Mouse (Mus musculus) forebrain, embryonic 11.5 days (tissue): ENCODE data around the gene D430042O09Rik. TPM values are rescaled to one million over a fixed set of nuclear protein-coding genes. Genes with fewer than 3 reads are reported as not detected.

Source experiments
- ATAC-seq: fragments of 200-750 bp; cut with Nextera tagmentation; replicated peaks from 2 replicates; pipeline ENCODE4 v1.8.0; 2017; ENCODE audit warnings: moderate TSS enrichment; ENCODE audit not compliant: low FRiP score
- DNase-seq: peaks from one replicate; pipeline ENCODE4 v3.0.0-alpha.2; 2017; ENCODE audit warnings: low spot score
- H3K27ac ChIP-seq: fragments of 300-500 bp; sonication (generic); 2 replicates; pipeline ENCODE4 v1.5.1; 2014; ENCODE audit warnings: low read depth, low read length
- H3K27me3 ChIP-seq: fragments of 300-500 bp; sonication (generic); 2 replicates; pipeline ENCODE4 v1.6.1; 2014; ENCODE audit warnings: mild to moderate bottlenecking, low read length, mixed read lengths; ENCODE audit not compliant: control insufficient read depth, insufficient read depth
- H3K36me3 ChIP-seq: fragments of 300-500 bp; sonication (generic); 2 replicates; pipeline ENCODE4 v1.6.1; 2014; ENCODE audit warnings: mild to moderate bottlenecking, low read length, moderate library complexity, mixed read lengths; ENCODE audit not compliant: control insufficient read depth, insufficient read depth
- H3K4me1 ChIP-seq: fragments of 300-500 bp; sonication (generic); replicated peaks from 2 replicates; pipeline ENCODE4 v1.6.1; 2014; ENCODE audit warnings: low read length, mixed read lengths; ENCODE audit not compliant: control insufficient read depth, insufficient read depth
- H3K4me2 ChIP-seq: fragments of 300-500 bp; sonication (generic); 2 replicates; pipeline ENCODE4 v1.6.1; 2014; ENCODE audit warnings: low read depth, mild to moderate bottlenecking, low read length, moderate library complexity, mixed read lengths; ENCODE audit not compliant: severe bottlenecking
- H3K4me3 ChIP-seq: fragments of 300-500 bp; sonication (generic); 2 replicates; pipeline ENCODE4 v1.5.1; 2014; ENCODE audit warnings: low read depth, low read length
- H3K9ac ChIP-seq: fragments of 300-500 bp; sonication (generic); 2 replicates; pipeline ENCODE4 v1.6.1; 2014; ENCODE audit warnings: low read length
- H3K9me3 ChIP-seq: fragments of 300-500 bp; sonication (generic); 2 replicates; pipeline ENCODE4 v1.6.1; 2016; ENCODE audit warnings: low read length, mixed read lengths; ENCODE audit not compliant: control insufficient read depth
- WGBS: fragments of 180-500 bp; shearing (Covaris S2); extraction: QIAGEN DNeasy Blood & Tissue Kit; methylation state at CpG from one replicate; pipeline ENCODE4 v1.1.7; 2014; 5-methylcytosine and 5-hydroxymethylcytosine counted together
- polyA plus RNA-seq: library from polyadenylated mRNA; unstranded; fragments of >200 nt; fragmentation: Nextera tagmentation; extraction: Ambion mirVana; gene quantifications from 2 replicates; pipeline ENCODE4 v1.2.1, GENCODE M21; 2014

Gene D430042O09Rik
- polyA plus RNA-seq, 1 experiment from 2014 or later, result 12.1 TPM

DNA sequence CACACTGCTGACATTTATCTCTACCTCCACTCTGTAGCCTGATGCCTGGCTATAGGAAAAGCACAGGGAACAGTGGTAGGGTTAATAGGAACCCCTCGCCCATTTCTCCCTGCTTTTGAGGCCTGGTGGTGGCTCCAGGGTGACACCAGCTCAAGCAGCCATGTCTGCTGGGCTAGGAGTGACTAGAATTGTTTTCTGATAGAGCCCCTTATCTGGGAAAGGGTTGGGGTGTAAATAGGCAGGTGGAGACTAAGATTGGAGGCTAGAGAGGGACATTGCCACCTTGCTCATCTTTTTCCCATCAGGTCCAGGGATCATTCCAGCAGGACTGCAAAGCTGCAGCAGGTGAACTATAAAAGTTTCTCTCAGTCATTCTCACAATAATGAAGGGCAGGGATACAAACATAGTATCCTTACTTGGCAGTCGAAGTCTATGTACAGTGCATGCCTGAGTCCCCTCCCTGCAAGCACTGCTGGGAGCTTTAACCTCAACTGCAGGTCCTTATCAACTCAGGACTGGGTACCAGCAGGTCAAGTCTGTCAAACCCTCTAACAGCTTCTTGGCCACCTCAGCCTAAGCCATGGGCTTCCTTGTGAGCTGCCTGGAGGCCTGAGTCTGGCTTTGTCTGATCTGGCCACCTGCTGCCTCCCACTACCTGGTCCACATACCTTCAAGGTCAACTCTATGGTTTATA is 39.1 kb downstream of the D430042O09Rik start:
- no peak for ATAC-seq
- 90% methylated on average over 2 of the region's 2 CpGs for WGBS
- Histone ChIP-seq H3K9me3 (no peaks in the 10 kb centered on the region), H3K9ac (no peak overlapping the region), H3K27me3 (no peaks in the 10 kb centered on the region), H3K4me3 (no peak overlapping the region), H3K36me3 (no peaks in the 10 kb centered on the region), H3K27ac (no peak overlapping the region), H3K4me2 (no peak overlapping the region), H3K4me1 (no peaks in the 10 kb centered on the region)
- DNase-seq, result no peak

DNA sequence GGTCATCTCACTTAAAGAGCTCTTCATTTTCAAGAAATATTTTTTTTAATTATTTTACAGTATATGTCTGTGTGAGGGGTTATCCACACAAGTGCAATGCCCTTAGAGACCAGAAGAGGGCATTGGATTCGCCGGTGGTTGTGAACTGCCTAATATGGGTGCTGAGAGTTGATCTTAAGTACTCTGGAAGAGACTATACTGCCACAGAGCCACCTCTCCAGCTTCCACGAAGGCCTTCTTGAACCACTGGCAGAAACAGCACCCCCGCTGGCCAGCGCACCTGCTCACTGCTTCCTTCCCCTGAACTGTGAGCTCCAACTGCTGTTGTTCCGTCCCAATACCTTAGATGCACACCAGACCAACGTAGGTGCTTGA is 39.6 kb downstream of the D430042O09Rik start:
- Histone ChIP-seq H3K4me1 (no peaks in the 10 kb centered on the region), H3K9ac (no peak overlapping the region), H3K4me2 (no peak overlapping the region), H3K9me3 (no peaks in the 10 kb centered on the region), H3K27ac (no peak overlapping the region), H3K27me3 (no peaks in the 10 kb centered on the region), H3K36me3 (no peaks in the 10 kb centered on the region), H3K4me3 (no peak overlapping the region)
- ATAC-seq, result no peak
- 58% methylated on average over 7 of the region's 7 CpGs for WGBS
- no peak for DNase-seq

DNA sequence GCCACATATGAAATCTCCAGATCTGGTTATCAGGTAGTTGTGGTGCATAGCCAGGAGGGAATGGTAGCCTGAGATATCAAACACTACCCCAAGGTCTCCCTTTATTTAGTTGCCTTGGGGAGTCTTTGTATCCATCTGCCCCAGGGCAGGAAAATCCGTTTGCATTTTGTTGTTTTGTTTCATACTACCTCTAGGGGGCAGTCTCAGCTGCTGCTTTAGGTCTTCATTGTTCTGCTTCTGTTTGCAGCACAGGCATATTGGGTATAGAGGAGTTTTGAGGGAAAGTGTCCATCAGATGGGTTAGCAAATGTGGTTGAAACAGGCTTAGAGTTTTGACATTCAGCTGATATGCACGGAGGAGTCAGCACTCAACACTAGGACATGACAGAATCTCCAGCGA is 40.5 kb downstream of the D430042O09Rik start:
- H3K9ac ChIP-seq, result no peak overlapping the region
- no peaks in the 10 kb centered on the region for H3K9me3 ChIP-seq
- no peak overlapping the region for H3K4me2 ChIP-seq
- no peak overlapping the region for H3K27ac ChIP-seq
- H3K4me3 ChIP-seq, result no peak overlapping the region
- no peaks in the 10 kb centered on the region for H3K36me3 ChIP-seq
- H3K4me1 ChIP-seq, result no peaks in the 10 kb centered on the region
- H3K27me3 ChIP-seq, result no peaks in the 10 kb centered on the region
- DNase-seq (no peak), ATAC-seq (no peak)
- WGBS, result 50% methylated on average over 3 of the region's 3 CpGs

DNA sequence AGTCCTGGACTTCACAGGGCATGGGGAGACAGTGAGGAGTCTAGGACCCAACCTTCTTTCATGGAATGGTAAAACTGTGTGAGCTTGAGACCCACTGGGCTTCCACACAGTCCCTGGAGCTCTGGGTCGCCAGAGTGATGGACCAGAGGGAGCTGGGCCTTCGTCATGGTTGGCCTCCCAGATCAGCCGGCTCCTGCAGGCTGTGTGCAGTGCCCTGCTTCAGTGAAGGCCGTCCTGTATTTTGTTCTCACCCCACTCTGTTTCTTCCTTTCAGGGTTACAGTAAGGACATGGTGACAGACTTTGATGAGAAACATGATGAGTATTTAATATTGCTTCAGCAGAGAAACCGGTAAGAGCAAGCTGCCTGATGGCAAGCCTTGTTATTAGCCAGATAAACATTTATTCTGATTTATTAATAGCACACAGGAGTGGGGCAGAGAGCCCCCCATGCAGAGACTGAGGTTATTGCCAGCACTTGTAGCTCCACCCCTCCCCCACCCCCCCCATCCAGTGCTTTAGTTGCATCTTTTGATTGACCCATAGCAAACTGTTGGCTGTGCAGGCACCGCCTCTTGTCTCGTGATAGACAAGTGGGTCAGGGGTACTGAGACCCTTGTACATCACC is 45.1 kb downstream of the D430042O09Rik start:
- Histone ChIP-seq H3K36me3 (no peaks in the 10 kb centered on the region), H3K4me1 (no peaks in the 10 kb centered on the region), H3K9ac (no peak overlapping the region), H3K27ac (no peak overlapping the region), H3K27me3 (no peaks in the 10 kb centered on the region), H3K4me2 (no peak overlapping the region), H3K9me3 (no peaks in the 10 kb centered on the region), H3K4me3 (no peak overlapping the region)
- ATAC-seq, result no peak
- WGBS, result 88% methylated on average over 7 of the region's 7 CpGs
- DNase-seq, result no peak

DNA sequence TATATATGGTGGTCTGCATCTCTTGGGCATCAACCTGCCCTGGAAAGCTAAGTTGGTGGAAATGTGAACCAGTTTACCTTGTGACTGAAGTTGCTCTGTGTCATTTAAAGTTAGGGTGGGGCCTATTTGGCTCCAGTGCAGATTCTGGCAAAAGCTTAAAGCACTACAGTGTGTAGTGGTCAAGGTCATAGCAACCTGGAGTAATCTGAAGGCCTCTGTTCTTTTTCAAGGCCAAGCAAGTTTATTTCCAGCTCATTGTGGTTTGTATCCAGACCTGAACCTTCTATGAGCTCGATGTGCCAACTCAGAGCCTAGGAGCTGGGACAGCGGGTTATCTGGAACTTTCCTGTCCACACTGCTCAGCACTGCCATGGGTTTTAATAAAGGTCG is 45.6 kb downstream of the D430042O09Rik start:
- no peak overlapping the region for H3K9ac ChIP-seq
- H3K36me3 ChIP-seq, result no peaks in the 10 kb centered on the region
- no peak overlapping the region for H3K27ac ChIP-seq
- DNase-seq (no peak), ATAC-seq (no peak)
- H3K4me1 ChIP-seq, result no peaks in the 10 kb centered on the region
- WGBS, result 88% methylated on average over 3 of the region's 3 CpGs
- no peaks in the 10 kb centered on the region for H3K9me3 ChIP-seq
- no peak overlapping the region for H3K4me3 ChIP-seq
- H3K4me2 ChIP-seq, result no peak overlapping the region
- H3K27me3 ChIP-seq, result no peaks in the 10 kb centered on the region

DNA sequence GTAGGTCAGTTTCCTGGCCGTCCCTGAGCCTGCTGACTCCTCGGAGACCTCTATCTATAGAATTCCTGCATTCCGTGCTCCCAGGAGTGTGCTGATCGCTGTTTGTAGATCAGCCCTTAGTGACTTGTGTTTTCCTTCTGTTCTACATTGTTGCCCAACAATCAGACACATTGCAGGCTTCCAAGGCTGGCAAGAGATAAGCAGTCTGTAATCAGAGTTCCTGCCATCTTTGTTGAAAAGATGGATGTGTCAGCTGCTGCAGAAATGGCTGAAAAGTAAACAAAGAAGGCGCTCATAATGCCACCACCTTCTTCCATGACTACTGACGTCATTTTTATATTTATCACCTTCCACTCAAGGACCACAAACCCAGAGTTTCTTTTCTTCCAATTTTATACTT is 49.1 kb downstream of the D430042O09Rik start:
- WGBS, result 77% methylated on average over 6 of the region's 6 CpGs
- Histone ChIP-seq H3K4me1 (no peaks in the 10 kb centered on the region), H3K27ac (no peak overlapping the region), H3K4me2 (no peak overlapping the region), H3K9ac (no peak overlapping the region), H3K27me3 (no peaks in the 10 kb centered on the region), H3K4me3 (no peak overlapping the region), H3K36me3 (no peaks in the 10 kb centered on the region), H3K9me3 (no peaks in the 10 kb centered on the region)
- ATAC-seq (no peak), DNase-seq (no peak)

DNA sequence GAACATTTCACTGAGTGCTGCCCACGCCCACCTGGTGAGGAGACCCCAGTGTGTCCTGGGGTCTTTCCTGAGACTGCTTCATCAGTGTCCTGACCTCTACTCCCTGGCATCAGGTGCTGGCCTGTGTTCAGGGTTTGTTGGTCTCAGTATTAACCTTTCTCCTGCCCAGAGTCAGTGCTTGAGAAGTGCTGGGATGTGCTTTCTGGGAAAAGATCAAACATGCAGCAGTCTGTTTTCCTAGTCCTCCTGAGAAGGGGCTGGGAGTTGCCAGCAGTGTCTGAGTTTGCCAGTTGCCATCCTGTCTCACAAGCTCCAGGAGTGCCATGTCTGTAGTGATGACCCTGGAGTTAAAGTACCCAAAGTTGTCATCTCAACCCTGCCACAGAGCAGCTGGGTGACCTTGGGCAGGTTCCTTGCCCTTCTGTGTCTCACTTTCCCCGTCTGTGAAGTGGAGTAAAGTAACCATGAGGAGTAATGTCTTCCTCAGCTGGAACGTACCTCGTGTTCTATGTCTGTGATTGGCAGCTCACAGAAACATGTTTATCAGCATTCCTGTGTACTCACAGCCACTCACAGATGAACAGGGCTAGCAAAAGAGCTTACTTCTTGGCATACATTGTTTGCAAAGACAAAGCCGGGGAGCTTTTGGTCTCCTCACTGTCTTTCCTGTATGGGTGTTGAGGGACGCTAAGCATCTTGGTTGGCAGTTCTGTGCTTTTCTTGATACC is 50.4 kb downstream of the D430042O09Rik start:
- ATAC-seq (no peak), DNase-seq (no peak)
- Histone ChIP-seq H3K36me3 (no peaks in the 10 kb centered on the region), H3K9ac (no peak overlapping the region), H3K4me1 (no peaks in the 10 kb centered on the region; the same call in 1 of the 2 replicates), H3K27ac (no peak overlapping the region), H3K4me2 (no peak overlapping the region), H3K9me3 (no peaks in the 10 kb centered on the region), H3K4me3 (no peak overlapping the region), H3K27me3 (no peaks in the 10 kb centered on the region)
- 83% methylated on average over 6 of the region's 6 CpGs for WGBS

DNA sequence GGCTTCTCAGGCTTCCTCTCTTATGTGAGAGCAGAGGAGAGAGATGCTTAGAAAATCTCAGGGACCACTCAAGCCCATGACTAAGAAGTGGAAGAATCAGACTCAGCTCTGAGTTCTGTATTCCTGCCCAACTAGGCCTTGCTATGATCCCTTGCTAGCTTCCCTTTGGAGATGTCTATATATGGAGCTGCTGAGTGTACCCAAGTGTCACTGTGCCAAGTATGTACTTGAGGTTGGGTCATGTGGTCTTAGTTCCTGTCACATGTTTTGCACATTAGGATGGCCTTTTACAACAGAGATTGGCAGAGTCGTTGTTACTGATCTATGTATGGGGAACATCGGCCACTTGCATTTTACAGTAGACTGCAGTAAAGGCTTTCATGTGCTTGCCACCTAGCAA is 54.6 kb downstream of the D430042O09Rik start:
- H3K27ac ChIP-seq, result no peak overlapping the region
- H3K4me1 ChIP-seq, result no peaks in the 10 kb centered on the region; the same call in 1 of the 2 replicates
- 0 out of 2 replicates have a peak, but pooled peaks cover 3% of the 10 kb centered on the region for H3K27me3 ChIP-seq
- no peak overlapping the region for H3K9ac ChIP-seq
- no peak for ATAC-seq
- DNase-seq, result no peak
- no peak overlapping the region for H3K4me3 ChIP-seq
- H3K36me3 ChIP-seq, result no peaks in the 10 kb centered on the region
- WGBS, result 86% methylated on average over 2 of the region's 2 CpGs
- no peak overlapping the region for H3K4me2 ChIP-seq
- no peaks in the 10 kb centered on the region for H3K9me3 ChIP-seq
